Mouse (Mus musculus): ENCODE data around the gene Fkbpl. TPM values are rescaled to one million over a fixed set of nuclear protein-coding genes. Genes with fewer than 3 reads are reported as not detected.

Fkbpl gene
- polyA plus RNA-seq, 1 experiment from 2014 or later = 10.0 TPM

- Histone ChIP-seq H3K36me3 (ENCODE audit: control insufficient read depth, insufficient read depth, low read length) (peaks cover 38% of the 10 kb centered on the region), H3K27me3 (replicated peaks; ENCODE audit: control insufficient read depth, insufficient read depth, low read length) (no peaks in the 10 kb centered on the region), H3K9ac (ENCODE audit: low read depth, low read length) (0 out of 2 replicates have a peak overlapping the region, but pooled peaks have one; percentile 89), H3K4me1 (ENCODE audit: control insufficient read depth, insufficient read depth, low read length) (peaks cover 20% of the 10 kb centered on the region), H3K9me3 (ENCODE audit: control insufficient read depth, low read length) (no peaks in the 10 kb centered on the region), H3K4me2 (ENCODE audit: low read depth, low read length) (peak overlapping the region; percentile 88), H3K4me3 (ENCODE audit: low read depth, low read length) (peak overlapping the region; percentile 95), H3K27ac (replicated peaks; ENCODE audit: low read depth, low read length) (no peak overlapping the region)
- ATAC-seq (ENCODE audit: low read depth) (no peak), DNase-seq (ENCODE audit: low spot score) (no peak)
- WGBS = 78% methylated on average over 16 of the region's 16 CpGs
These were observed 3.8 kb downstream of the Fkbpl start for GRCm38 (mm10) chr17:34648141-34648890.

GRCm38 (mm10) chr17:34649106-34649864, 4.7 kb downstream of the Fkbpl start:
- peaks cover 39% of the 10 kb centered on the region for H3K36me3 ChIP-seq (ENCODE audit: control insufficient read depth, insufficient read depth, low read length)
- H3K4me3 ChIP-seq (ENCODE audit: low read depth, low read length) = no peak overlapping the region
- no peaks in the 10 kb centered on the region for H3K27me3 ChIP-seq (replicated peaks; ENCODE audit: control insufficient read depth, insufficient read depth, low read length)
- no peak overlapping the region for H3K4me2 ChIP-seq (ENCODE audit: low read depth, low read length)
- H3K9me3 ChIP-seq (ENCODE audit: control insufficient read depth, low read length) = no peaks in the 10 kb centered on the region
- no peak overlapping the region for H3K27ac ChIP-seq (replicated peaks; ENCODE audit: low read depth, low read length)
- peaks cover 18% of the 10 kb centered on the region for H3K4me1 ChIP-seq (ENCODE audit: control insufficient read depth, insufficient read depth, low read length)
- H3K9ac ChIP-seq (ENCODE audit: low read depth, low read length) = no peak overlapping the region
- ATAC-seq (ENCODE audit: low read depth) (no peak), DNase-seq (ENCODE audit: low spot score) (no peak)
- 86% methylated on average over 18 of the region's 18 CpGs for WGBS

- Histone ChIP-seq H3K4me1 (ENCODE audit: control insufficient read depth, insufficient read depth, low read length) (peaks cover 12% of the 10 kb centered on the region), H3K27ac (replicated peaks; ENCODE audit: low read depth, low read length) (no peak overlapping the region), H3K9ac (ENCODE audit: low read depth, low read length) (no peak overlapping the region), H3K9me3 (ENCODE audit: control insufficient read depth, low read length) (no peaks in the 10 kb centered on the region), H3K4me3 (ENCODE audit: low read depth, low read length) (no peak overlapping the region), H3K4me2 (ENCODE audit: low read depth, low read length) (no peak overlapping the region), H3K36me3 (ENCODE audit: control insufficient read depth, insufficient read depth, low read length) (peaks cover 42% of the 10 kb centered on the region), H3K27me3 (replicated peaks; ENCODE audit: control insufficient read depth, insufficient read depth, low read length) (no peaks in the 10 kb centered on the region)
- ATAC-seq (ENCODE audit: low read depth) (no peak), DNase-seq (ENCODE audit: low spot score) (no peak)
- WGBS = 87% methylated on average over 13 of the region's 14 CpGs
These were observed 6.2 kb downstream of the Fkbpl start for GRCm38 (mm10) chr17:34650781-34651180.

- Histone ChIP-seq H3K27me3 (replicated peaks; ENCODE audit: control insufficient read depth, insufficient read depth, low read length) (no peaks in the 10 kb centered on the region), H3K9me3 (ENCODE audit: control insufficient read depth, low read length) (no peaks in the 10 kb centered on the region), H3K4me2 (ENCODE audit: low read depth, low read length) (no peak overlapping the region), H3K4me3 (ENCODE audit: low read depth, low read length) (no peak overlapping the region), H3K4me1 (ENCODE audit: control insufficient read depth, insufficient read depth, low read length) (peaks cover 14% of the 10 kb centered on the region), H3K27ac (replicated peaks; ENCODE audit: low read depth, low read length) (no peak overlapping the region), H3K36me3 (ENCODE audit: control insufficient read depth, insufficient read depth, low read length) (peaks cover 42% of the 10 kb centered on the region), H3K9ac (ENCODE audit: low read depth, low read length) (no peak overlapping the region)
- DNase-seq (ENCODE audit: low spot score) (no peak), ATAC-seq (ENCODE audit: low read depth) (no peak)
- 64% methylated on average over 19 of the region's 19 CpGs for WGBS
These were observed 7.1 kb downstream of the Fkbpl start for GRCm38 (mm10) chr17:34651507-34652221.

- Histone ChIP-seq H3K36me3 (ENCODE audit: control insufficient read depth, insufficient read depth, low read length) (peaks cover 42% of the 10 kb centered on the region), H3K9me3 (ENCODE audit: control insufficient read depth, low read length) (no peaks in the 10 kb centered on the region), H3K9ac (ENCODE audit: low read depth, low read length) (no peak overlapping the region), H3K4me2 (ENCODE audit: low read depth, low read length) (no peak overlapping the region), H3K4me1 (ENCODE audit: control insufficient read depth, insufficient read depth, low read length) (peaks cover 14% of the 10 kb centered on the region), H3K27ac (replicated peaks; ENCODE audit: low read depth, low read length) (no peak overlapping the region), H3K4me3 (ENCODE audit: low read depth, low read length) (no peak overlapping the region), H3K27me3 (replicated peaks; ENCODE audit: control insufficient read depth, insufficient read depth, low read length) (no peaks in the 10 kb centered on the region)
- 87% methylated on average over 10 of the region's 10 CpGs for whole genome bisulfite sequencing
- no peak for ATAC-seq (ENCODE audit: low read depth)
- no peak for DNase-seq (ENCODE audit: low spot score)
These were observed 8.0 kb downstream of the Fkbpl start for GRCm38 (mm10) chr17:34652546-34652945.

GRCm38 (mm10) chr17:34652985-34653384, 8.4 kb downstream of the Fkbpl start:
- WGBS = 88% methylated on average over 8 of the region's 8 CpGs
- H3K27ac ChIP-seq (replicated peaks; ENCODE audit: low read depth, low read length) = no peak overlapping the region
- H3K4me3 ChIP-seq (ENCODE audit: low read depth, low read length) = no peak overlapping the region
- no peak overlapping the region for H3K4me2 ChIP-seq (ENCODE audit: low read depth, low read length)
- no peak for DNase-seq (ENCODE audit: low spot score)
- ATAC-seq (ENCODE audit: low read depth) = no peak
- no peaks in the 10 kb centered on the region for H3K9me3 ChIP-seq (ENCODE audit: control insufficient read depth, low read length)
- no peaks in the 10 kb centered on the region for H3K27me3 ChIP-seq (replicated peaks; ENCODE audit: control insufficient read depth, insufficient read depth, low read length)
- peaks cover 9% of the 10 kb centered on the region for H3K4me1 ChIP-seq (ENCODE audit: control insufficient read depth, insufficient read depth, low read length)
- peaks cover 42% of the 10 kb centered on the region for H3K36me3 ChIP-seq (ENCODE audit: control insufficient read depth, insufficient read depth, low read length)
- no peak overlapping the region for H3K9ac ChIP-seq (ENCODE audit: low read depth, low read length)

- Histone ChIP-seq H3K36me3 (ENCODE audit: control insufficient read depth, insufficient read depth, low read length) (peaks cover 42% of the 10 kb centered on the region), H3K27me3 (replicated peaks; ENCODE audit: control insufficient read depth, insufficient read depth, low read length) (no peaks in the 10 kb centered on the region)
These were observed 9.3 kb downstream of the Fkbpl start for GRCm38 (mm10) chr17:34653746-34654285.

GRCm38 (mm10) chr17:34654392-34654791, 9.8 kb downstream of the Fkbpl start:
- WGBS = 86% methylated on average over 13 of the region's 13 CpGs
- Histone ChIP-seq H3K9ac (ENCODE audit: low read depth, low read length) (no peak overlapping the region), H3K27ac (replicated peaks; ENCODE audit: low read depth, low read length) (no peak overlapping the region), H3K4me3 (ENCODE audit: low read depth, low read length) (no peak overlapping the region), H3K36me3 (ENCODE audit: control insufficient read depth, insufficient read depth, low read length) (peaks cover 37% of the 10 kb centered on the region), H3K4me1 (ENCODE audit: control insufficient read depth, insufficient read depth, low read length) (peaks cover 7% of the 10 kb centered on the region), H3K9me3 (ENCODE audit: control insufficient read depth, low read length) (no peaks in the 10 kb centered on the region), H3K4me2 (ENCODE audit: low read depth, low read length) (no peak overlapping the region), H3K27me3 (replicated peaks; ENCODE audit: control insufficient read depth, insufficient read depth, low read length) (0 out of 2 replicates have a peak, but pooled peaks cover 5% of the 10 kb centered on the region)
- DNase-seq (ENCODE audit: low spot score) (no peak), ATAC-seq (ENCODE audit: low read depth) (no peak)

More at GRCm38 (mm10) chr17:34653746-34654285, 9.3 kb downstream of the Fkbpl start:
- Histone ChIP-seq H3K27ac (replicated peaks; ENCODE audit: low read depth, low read length) (no peak overlapping the region), H3K4me2 (ENCODE audit: low read depth, low read length) (no peak overlapping the region), H3K9me3 (ENCODE audit: control insufficient read depth, low read length) (no peaks in the 10 kb centered on the region), H3K4me1 (ENCODE audit: control insufficient read depth, insufficient read depth, low read length) (peaks cover 7% of the 10 kb centered on the region), H3K4me3 (ENCODE audit: low read depth, low read length) (no peak overlapping the region), H3K9ac (ENCODE audit: low read depth, low read length) (no peak overlapping the region)
- ATAC-seq (ENCODE audit: low read depth) (no peak), DNase-seq (ENCODE audit: low spot score) (no peak)
- 63% methylated on average over 9 of the region's 9 CpGs for WGBS
